Mouse (Mus musculus): Measurements from ENCODE around the gene Gfer.
"Not testable (repeated sequence)": the region's sequence is repeated elsewhere in the genome, so short reads cannot be mapped to it uniquely, and the experiment has no call there.

Gene Gfer

GRCm38 (mm10) chr17:24722220-24722924, 26.4 kb upstream of the Gfer start:
- peak; percentile 57 for DNase-seq (ENCODE audit: extremely low spot score)

- not testable (repeated sequence) for DNase-seq (ENCODE audit: extremely low spot score)
Observed at GRCm38 (mm10) chr17:24721383-24721955, 25.5 kb upstream of the Gfer start.

GRCm38 (mm10) chr17:24720616-24721015, 24.7 kb upstream of the Gfer start:
- DNase-seq (ENCODE audit: extremely low spot score), result not testable (repeated sequence)

GRCm38 (mm10) chr17:24719494-24720222, 23.7 kb upstream of the Gfer start:
- DNase-seq (ENCODE audit: extremely low spot score), result peak; percentile 98

GRCm38 (mm10) chr17:24718938-24719337, 23.0 kb upstream of the Gfer start:
- not testable (repeated sequence) for DNase-seq (ENCODE audit: extremely low spot score)

- DNase-seq (ENCODE audit: extremely low spot score), result no peak
Observed at GRCm38 (mm10) chr17:24717943-24718342, 22.0 kb upstream of the Gfer start, which contains the start of the genes Rnf151 and Rps2. Gene Rnf151, minus strand, starts transcription at chr17:24718063. Gene Rps2, plus strand, starts transcription at chr17:24718116.

GRCm38 (mm10) chr17:24716166-24716682, 20.3 kb upstream of the Gfer start:
- DNase-seq (ENCODE audit: extremely low spot score), result no peak

- no peak for DNase-seq (ENCODE audit: extremely low spot score)
Observed at GRCm38 (mm10) chr17:24715556-24715955, 19.6 kb upstream of the Gfer start.

- no peak for DNase-seq (ENCODE audit: extremely low spot score)
Observed at GRCm38 (mm10) chr17:24708646-24709045, 12.7 kb upstream of the Gfer start.

- no peak for DNase-seq (ENCODE audit: extremely low spot score)
Observed at GRCm38 (mm10) chr17:24707801-24708425, 12.0 kb upstream of the Gfer start.

- peak; percentile 95 for DNase-seq (ENCODE audit: extremely low spot score)
Observed at GRCm38 (mm10) chr17:24706982-24707800, 11.2 kb upstream of the Gfer start, which contains the start of gene Tbl3. Gene Tbl3, minus strand, starts transcription at chr17:24707660.

- DNase-seq (ENCODE audit: extremely low spot score), result no peak
Observed at GRCm38 (mm10) chr17:24705821-24706220, 9.9 kb upstream of the Gfer start.

- no peak for DNase-seq (ENCODE audit: extremely low spot score)
Observed at GRCm38 (mm10) chr17:24701251-24701650, 5.3 kb upstream of the Gfer start.

GRCm38 (mm10) chr17:24699473-24699872, 3.5 kb upstream of the Gfer start:
- DNase-seq (ENCODE audit: extremely low spot score), result no peak

GRCm38 (mm10) chr17:24698715-24699114, 2.8 kb upstream of the Gfer start:
- no peak for DNase-seq (ENCODE audit: extremely low spot score)

- no peak for DNase-seq (ENCODE audit: extremely low spot score)
Observed at GRCm38 (mm10) chr17:24697985-24698384, 2.0 kb upstream of the Gfer start.

GRCm38 (mm10) chr17:24695326-24696010, 488 bp downstream of the Gfer start:
- DNase-seq (ENCODE audit: extremely low spot score), result no peak

- DNase-seq (ENCODE audit: extremely low spot score), result no peak
Observed at GRCm38 (mm10) chr17:24692385-24692784, 3.6 kb downstream of the Gfer start.

- no peak for DNase-seq (ENCODE audit: extremely low spot score)
Observed at GRCm38 (mm10) chr17:24689251-24690081, 6.5 kb downstream of the Gfer start, which contains the start of gene Syngr3. Gene Syngr3, minus strand, starts transcription at chr17:24689955.
